Mouse (Mus musculus) left cerebral cortex, adult 9 months (tissue): ENCODE results near the gene Stk17b.
"Not testable (repeated sequence)": the region's sequence is repeated elsewhere in the genome, so short reads cannot be mapped to it uniquely, and the experiment has no call there.

Source experiments
- DNase-seq, 2 experiments: peaks; one replicate each; pipeline ENCODE4 v3.0.0; 2022; ENCODE audit warnings: low spot score in 2 of 2

The Stk17b gene

GRCm38 (mm10) chr1:53782079-53782478 is 2.9 kb downstream of the Stk17b start:
- no peak for DNase-seq

GRCm38 (mm10) chr1:53781311-53781710 is 3.7 kb downstream of the Stk17b start:
- DNase-seq: no peak

DNA sequence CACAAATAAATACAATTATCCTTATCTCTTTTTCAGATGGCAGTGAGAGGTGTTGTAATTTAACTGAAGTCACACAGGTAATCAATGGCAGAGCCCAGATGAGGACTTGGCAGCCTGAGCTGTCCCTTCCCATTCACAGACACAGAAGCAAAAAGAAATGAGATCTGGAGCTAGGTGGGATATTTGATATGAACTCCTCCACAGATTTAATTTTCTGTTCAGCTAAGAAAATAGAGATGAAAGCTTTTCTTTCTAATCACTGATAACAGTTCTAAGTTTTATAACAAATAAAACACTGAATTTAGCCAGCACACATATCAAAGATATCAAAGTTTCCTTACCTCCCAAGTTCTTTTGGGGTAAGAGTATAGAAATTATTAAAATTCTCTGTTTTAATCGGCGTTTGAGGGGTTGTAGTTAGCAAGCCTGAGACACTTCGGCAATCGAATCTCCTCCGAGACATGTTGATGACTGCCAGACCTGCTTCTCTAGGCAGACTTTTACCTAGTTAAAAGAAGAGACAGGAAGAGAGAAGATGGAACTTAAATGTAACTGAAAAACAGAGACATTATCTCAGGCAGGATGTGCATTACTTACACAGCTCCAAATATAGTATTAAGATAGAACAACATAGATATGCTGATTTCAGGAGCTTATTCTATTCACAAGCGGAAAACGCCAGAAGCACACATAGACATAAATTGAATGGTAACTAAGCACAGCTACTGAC is 8.7 kb downstream of the Stk17b start:
- DNase-seq: no peak

GRCm38 (mm10) chr1:53775545-53775944 is 9.5 kb downstream of the Stk17b start:
- no peak for DNase-seq

- no peak for DNase-seq
Measured at GRCm38 (mm10) chr1:53775036-53775435, 10.0 kb downstream of the Stk17b start.

DNA sequence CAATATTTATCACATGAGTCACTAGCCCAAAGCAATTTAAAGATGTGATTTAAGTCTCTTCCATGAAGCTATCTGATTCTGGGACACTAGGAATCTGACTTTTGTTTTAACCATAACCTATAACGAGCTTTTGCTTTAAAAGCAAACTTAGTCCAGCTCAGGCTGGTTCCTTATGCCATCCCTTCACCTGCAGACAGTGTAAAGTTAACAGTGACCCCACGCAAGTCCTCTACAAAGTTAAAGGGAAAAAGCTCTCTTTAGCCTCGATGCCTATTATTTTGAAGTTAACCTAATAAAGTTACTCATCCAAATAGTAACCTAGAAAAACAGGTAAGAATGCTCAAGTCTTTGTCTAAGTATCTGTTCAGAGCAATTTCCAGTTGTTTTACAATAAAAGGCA is 10.5 kb downstream of the Stk17b start:
- no peak for DNase-seq

DNA sequence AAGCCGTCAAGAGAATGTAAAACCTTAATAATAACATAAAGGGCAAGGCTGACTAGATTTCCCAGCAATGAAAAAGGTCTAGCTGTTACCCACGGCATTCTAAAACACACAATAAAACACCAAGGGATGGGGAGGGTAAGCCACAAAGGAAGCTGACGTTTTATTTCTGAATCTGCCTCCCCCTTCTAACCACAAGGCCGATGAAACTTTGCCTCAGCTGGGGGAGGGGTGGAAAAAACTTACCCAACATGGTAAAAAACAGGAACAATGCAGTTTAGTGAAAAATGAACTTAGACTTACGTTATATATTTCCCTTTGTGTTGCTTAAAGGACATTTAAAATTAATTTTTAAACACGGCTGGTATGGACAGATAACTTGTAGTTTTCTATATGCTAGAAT is 11.0 kb downstream of the Stk17b start:
- peak in 1 of 2 experiments; percentile 7 for DNase-seq

GRCm38 (mm10) chr1:53772967-53773366 is 12.1 kb downstream of the Stk17b start:
- no peak for DNase-seq

- DNase-seq: no peak
Measured at GRCm38 (mm10) chr1:53771476-53771875, 13.5 kb downstream of the Stk17b start.

GRCm38 (mm10) chr1:53766112-53766511 is 18.9 kb downstream of the Stk17b start:
- no peak for DNase-seq

- DNase-seq: no peak
Measured at GRCm38 (mm10) chr1:53757316-53757715, 27.7 kb downstream of the Stk17b start.

DNA sequence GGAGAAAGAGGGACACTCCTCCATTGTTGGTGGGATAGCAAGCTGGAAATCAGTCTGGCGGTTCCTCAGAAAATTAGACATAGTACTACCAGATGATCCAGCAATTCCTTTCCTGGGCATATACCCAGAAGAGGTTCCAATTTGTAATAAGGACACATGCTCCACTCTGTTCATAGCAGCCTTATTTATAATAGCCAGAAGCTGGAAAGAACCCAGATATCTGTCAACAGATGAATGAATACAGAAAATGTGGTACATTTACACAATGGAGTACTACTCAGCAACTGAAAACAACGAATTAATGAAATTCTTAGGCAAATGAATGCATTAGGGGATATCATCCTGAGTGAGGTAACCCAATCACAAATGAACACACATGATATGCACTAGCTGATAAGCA is 31.5 kb downstream of the Stk17b start:
- DNase-seq: not testable (repeated sequence)

GRCm38 (mm10) chr1:53751144-53751543 is 33.9 kb downstream of the Stk17b start:
- no peak for DNase-seq

- not testable (repeated sequence) for DNase-seq
Measured at GRCm38 (mm10) chr1:53750697-53751096, 34.3 kb downstream of the Stk17b start.

- DNase-seq: not testable (repeated sequence)
Measured at GRCm38 (mm10) chr1:53749881-53750385, 35.1 kb downstream of the Stk17b start.

- no peak for DNase-seq
Measured at GRCm38 (mm10) chr1:53748571-53748970, 36.5 kb downstream of the Stk17b start.

- DNase-seq: no peak
Measured at GRCm38 (mm10) chr1:53746001-53746400, 39.0 kb downstream of the Stk17b start.

DNA sequence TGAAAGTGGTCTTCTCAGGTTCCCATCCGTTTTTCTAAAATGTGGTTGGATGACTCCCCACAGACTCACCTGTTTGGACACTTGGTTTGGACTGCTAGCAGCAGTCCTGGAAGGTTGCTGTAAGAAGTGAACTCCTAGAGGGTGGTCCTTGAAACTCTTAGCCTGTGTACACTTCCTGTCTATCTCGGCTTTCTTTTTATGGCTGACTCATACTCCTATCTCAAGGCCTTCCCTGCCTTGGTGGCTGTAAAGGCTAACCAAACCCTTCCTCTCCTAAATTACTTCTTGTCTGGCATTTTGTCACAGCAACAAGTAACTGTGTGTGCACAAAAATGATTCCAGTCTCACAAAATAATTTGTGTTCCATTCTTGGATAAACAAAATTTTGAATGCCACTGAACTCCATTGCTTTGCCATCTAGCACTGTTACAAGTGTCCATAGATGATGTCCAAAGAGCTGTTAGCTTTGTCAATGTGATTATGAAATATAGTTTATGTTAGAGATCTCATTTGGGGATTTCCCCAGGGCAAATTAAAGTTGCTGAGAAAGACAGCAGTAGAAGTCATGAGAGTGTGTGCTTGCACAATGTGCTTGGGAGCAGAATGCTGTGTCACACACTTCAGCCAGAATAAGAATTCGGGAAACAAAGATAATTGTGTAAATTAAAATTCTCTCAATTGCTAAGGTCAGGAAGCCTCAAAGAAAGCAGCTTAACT is 43.1 kb downstream of the Stk17b start:
- no peak for DNase-seq

- DNase-seq: no peak
Measured at GRCm38 (mm10) chr1:53740777-53741336, 44.2 kb downstream of the Stk17b start.

DNA sequence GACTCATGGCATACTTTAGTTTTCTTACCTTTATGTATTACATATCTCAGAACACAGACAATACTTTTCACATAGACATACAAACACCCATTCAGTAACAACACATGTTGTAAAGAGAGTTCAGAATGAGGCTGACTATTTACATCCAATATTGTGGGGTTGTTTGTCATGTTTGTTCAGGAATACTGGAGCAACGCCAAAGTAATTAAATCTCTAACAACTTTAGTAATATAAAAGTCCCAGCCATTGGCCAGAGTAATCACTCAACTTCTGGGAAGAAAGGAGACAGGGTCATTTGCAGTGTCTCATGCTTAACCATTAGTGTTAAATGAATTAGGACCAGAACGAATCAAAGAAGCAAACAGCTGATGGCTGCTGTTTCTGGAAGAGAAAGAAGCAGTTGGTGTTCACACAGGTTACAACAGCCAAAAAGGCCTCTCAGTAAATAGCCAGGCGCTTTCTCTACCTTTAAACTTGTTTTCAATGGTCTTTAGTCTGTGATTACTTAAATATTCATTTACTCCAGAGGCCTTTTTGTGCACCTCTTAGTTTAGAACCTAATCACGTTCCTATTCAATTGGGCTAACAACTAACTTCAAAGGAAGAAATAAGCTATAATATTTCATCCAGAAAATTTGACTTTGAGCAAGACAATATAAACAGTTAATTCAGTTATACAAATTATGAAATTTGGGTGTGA is 44.8 kb downstream of the Stk17b start:
- DNase-seq: not testable (repeated sequence)

DNA sequence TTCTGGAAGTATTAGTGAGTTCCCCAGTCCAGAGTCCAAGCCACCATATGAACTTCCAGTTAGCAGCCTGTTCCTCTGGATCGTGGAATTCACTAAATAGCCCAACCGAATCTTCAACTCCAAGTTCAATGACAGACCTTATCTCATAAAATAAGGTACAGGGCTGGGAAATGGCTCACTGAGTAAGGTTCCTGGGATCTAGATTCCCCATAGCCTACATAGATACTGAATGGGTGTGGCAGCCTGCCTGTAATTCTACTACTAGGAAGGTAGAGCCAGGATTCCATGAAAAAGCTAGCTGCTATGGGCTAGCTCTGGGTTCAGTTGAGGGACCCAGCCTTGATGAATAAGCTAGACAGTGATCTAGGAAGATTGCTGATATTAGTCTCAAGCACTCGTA is 48.4 kb downstream of the Stk17b start:
- DNase-seq: no peak
